Mouse (Mus musculus): ENCODE measurements around the gene Tmem19. TPM values are rescaled to one million over a fixed set of nuclear protein-coding genes. Genes with fewer than 3 reads are reported as not detected.
A peak's percentile ranks its signal among the peaks of the same experiment; 100 is the strongest.

The Tmem19 gene
- polyA plus RNA-seq, 1 experiment: 28.3 TPM

DNA sequence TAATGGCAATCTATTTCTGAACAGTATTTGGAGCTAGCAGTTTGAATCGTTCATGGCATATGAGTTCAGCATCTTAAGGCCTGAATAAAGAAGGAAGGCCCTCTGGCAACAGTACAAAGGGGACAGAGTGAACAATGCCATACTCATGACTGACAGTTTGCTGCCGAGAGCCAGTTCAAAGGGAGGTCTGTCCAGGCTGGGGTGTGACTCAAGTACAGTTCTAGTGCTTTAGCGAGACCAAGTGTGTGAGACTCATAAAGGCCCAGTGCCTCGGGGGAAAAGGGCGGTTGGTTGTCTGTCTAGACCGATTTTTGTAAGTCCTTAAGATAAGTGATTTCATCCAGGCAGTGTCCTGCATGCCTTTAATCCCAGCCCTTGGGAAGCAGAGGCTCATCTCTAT, 7.7 kb downstream of the Tmem19 start:
- no peak overlapping the region for H3K9ac ChIP-seq (ENCODE audit: low read depth, poor library complexity, severe bottlenecking)
- no peak overlapping the region for H3K27ac ChIP-seq (ENCODE audit: insufficient read depth, low read length)
- TF ChIP-seq EP300 (IDR thresholded peaks at IDR 0.05; ENCODE audit: insufficient read depth, low read depth, low read length) (0 out of 2 replicates have a peak, but pooled peaks have one; percentile 42), POLR2A (IDR thresholded peaks at IDR 0.05; ENCODE audit: insufficient read depth, low read length) (no peak)

DNA sequence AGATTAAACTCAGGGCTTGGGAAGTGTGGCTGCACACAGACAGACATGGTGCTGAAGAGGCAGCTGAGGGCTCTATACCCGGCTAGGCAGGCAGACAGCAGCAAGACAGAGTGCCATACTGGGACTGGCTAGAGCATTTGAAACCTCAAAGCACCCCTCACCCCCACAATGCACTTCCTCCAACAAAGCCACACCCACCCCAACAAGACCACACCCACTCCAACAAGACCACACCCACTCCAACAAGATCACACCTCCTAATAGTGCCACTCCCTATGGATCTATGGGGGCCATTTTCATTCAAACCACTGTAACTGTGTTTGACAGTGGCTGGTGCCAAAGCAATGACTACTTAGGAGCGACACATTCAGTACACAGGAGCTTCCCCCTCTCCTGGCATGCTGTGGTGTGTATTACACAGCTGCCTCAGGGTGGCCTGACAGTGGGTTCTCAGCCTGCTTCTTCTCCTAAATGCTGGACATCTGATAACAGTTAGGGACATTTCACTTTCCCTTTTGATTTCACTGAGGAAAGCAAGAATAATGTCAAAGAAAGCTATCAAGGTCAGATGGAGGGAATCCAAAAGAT, 11.4 kb downstream of the Tmem19 start:
- H3K36me3 ChIP-seq (ENCODE audit: control insufficient read depth, insufficient read depth, low read length, poor library complexity, severe bottlenecking): no peaks in the 10 kb centered on the region
- no peak for TF ChIP-seq POLR2A (IDR thresholded peaks at IDR 0.05; ENCODE audit: insufficient read depth, low read length)
- no peak for TF ChIP-seq EP300 (IDR thresholded peaks at IDR 0.05; ENCODE audit: insufficient read depth, low read depth, low read length)
- TF ChIP-seq CTCF (IDR thresholded peaks at IDR 0.05; ENCODE audit: low read depth, low read length): no peak
- no peaks in the 10 kb centered on the region for H3K27me3 ChIP-seq (ENCODE audit: control insufficient read depth, insufficient read depth, low read length, poor library complexity, severe bottlenecking)
- H3K27ac ChIP-seq (ENCODE audit: insufficient read depth, low read length): no peak overlapping the region
- no peaks in the 10 kb centered on the region for H3K9me3 ChIP-seq (replicated peaks; ENCODE audit: control insufficient read depth, insufficient read depth, low read length, poor library complexity, severe bottlenecking)
- no peak overlapping the region for H3K9ac ChIP-seq (ENCODE audit: low read depth, poor library complexity, severe bottlenecking)
- H3K4me1 ChIP-seq (ENCODE audit: control insufficient read depth, insufficient read depth, low read length): peaks cover 6% of the 10 kb centered on the region
- H3K4me3 ChIP-seq (ENCODE audit: low read depth, low read length): no peak overlapping the region

More for the DNA sequence above, 7.7 kb downstream of the Tmem19 start:
- Histone ChIP-seq H3K4me3 (ENCODE audit: low read depth, low read length) (no peak overlapping the region), H3K36me3 (ENCODE audit: control insufficient read depth, insufficient read depth, low read length, poor library complexity, severe bottlenecking) (no peaks in the 10 kb centered on the region), H3K9me3 (replicated peaks; ENCODE audit: control insufficient read depth, insufficient read depth, low read length, poor library complexity, severe bottlenecking) (no peaks in the 10 kb centered on the region), H3K4me1 (ENCODE audit: control insufficient read depth, insufficient read depth, low read length) (peaks cover 4% of the 10 kb centered on the region), H3K27me3 (ENCODE audit: control insufficient read depth, insufficient read depth, low read length, poor library complexity, severe bottlenecking) (no peaks in the 10 kb centered on the region)

DNA sequence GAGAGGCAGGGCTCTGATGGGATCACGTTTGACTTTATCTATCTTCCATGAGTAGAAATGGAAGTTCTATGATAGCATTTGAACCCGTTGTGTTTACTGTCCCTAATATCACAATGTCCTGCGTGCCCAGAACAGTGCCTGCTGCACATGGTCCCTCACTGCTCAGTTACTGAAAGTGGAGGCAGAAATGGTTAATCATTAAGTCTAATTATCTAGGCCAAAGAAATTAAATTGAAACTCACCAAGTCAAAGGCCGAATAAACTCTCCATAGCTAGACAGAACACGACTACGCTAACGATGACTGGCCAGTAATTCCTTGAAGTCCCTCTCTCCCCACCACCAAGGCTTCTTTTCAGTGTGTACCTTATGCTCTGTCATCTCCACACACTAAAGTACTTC, 12.8 kb downstream of the Tmem19 start:
- Histone ChIP-seq H3K9ac (ENCODE audit: low read depth, poor library complexity, severe bottlenecking) (no peak overlapping the region), H3K27ac (ENCODE audit: insufficient read depth, low read length) (no peak overlapping the region), H3K36me3 (ENCODE audit: control insufficient read depth, insufficient read depth, low read length, poor library complexity, severe bottlenecking) (no peaks in the 10 kb centered on the region), H3K4me3 (ENCODE audit: low read depth, low read length) (no peak overlapping the region), H3K9me3 (replicated peaks; ENCODE audit: control insufficient read depth, insufficient read depth, low read length, poor library complexity, severe bottlenecking) (no peaks in the 10 kb centered on the region), H3K27me3 (ENCODE audit: control insufficient read depth, insufficient read depth, low read length, poor library complexity, severe bottlenecking) (no peaks in the 10 kb centered on the region), H3K4me1 (ENCODE audit: control insufficient read depth, insufficient read depth, low read length) (peaks cover 2% of the 10 kb centered on the region)
- TF ChIP-seq CTCF (IDR thresholded peaks at IDR 0.05; ENCODE audit: low read depth, low read length) (no peak), POLR2A (IDR thresholded peaks at IDR 0.05; ENCODE audit: insufficient read depth, low read length) (no peak), EP300 (IDR thresholded peaks at IDR 0.05; ENCODE audit: insufficient read depth, low read depth, low read length) (no peak)

DNA sequence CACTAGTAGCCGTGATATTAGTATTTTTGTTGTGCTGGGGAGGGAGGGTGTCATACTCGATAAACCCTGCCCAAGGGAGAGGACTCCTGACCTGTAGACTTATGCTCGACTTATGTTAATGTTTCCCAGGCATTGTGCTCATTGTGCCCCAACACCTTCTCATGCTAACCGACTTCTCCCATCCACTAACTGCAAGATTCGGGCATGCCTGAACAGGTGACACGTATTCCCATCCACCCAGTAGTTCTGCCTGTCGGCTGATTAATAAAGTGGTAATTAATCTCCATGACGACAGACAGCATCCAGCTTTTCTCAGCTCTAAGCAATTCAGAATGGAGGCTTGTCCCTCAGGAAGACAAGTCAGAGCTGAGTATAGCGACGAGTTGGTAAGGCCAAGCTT, 13.3 kb downstream of the Tmem19 start:
- peaks cover 2% of the 10 kb centered on the region for H3K4me1 ChIP-seq (ENCODE audit: control insufficient read depth, insufficient read depth, low read length)
- no peak overlapping the region for H3K27ac ChIP-seq (ENCODE audit: insufficient read depth, low read length)
- H3K27me3 ChIP-seq (ENCODE audit: control insufficient read depth, insufficient read depth, low read length, poor library complexity, severe bottlenecking): no peaks in the 10 kb centered on the region
- H3K36me3 ChIP-seq (ENCODE audit: control insufficient read depth, insufficient read depth, low read length, poor library complexity, severe bottlenecking): no peaks in the 10 kb centered on the region
- no peaks in the 10 kb centered on the region for H3K9me3 ChIP-seq (replicated peaks; ENCODE audit: control insufficient read depth, insufficient read depth, low read length, poor library complexity, severe bottlenecking)
- no peak for TF ChIP-seq CTCF (IDR thresholded peaks at IDR 0.05; ENCODE audit: low read depth, low read length)
- no peak for TF ChIP-seq POLR2A (IDR thresholded peaks at IDR 0.05; ENCODE audit: insufficient read depth, low read length)
- TF ChIP-seq EP300 (IDR thresholded peaks at IDR 0.05; ENCODE audit: insufficient read depth, low read depth, low read length): no peak
- no peak overlapping the region for H3K9ac ChIP-seq (ENCODE audit: low read depth, poor library complexity, severe bottlenecking)
- no peak overlapping the region for H3K4me3 ChIP-seq (ENCODE audit: low read depth, low read length)

DNA sequence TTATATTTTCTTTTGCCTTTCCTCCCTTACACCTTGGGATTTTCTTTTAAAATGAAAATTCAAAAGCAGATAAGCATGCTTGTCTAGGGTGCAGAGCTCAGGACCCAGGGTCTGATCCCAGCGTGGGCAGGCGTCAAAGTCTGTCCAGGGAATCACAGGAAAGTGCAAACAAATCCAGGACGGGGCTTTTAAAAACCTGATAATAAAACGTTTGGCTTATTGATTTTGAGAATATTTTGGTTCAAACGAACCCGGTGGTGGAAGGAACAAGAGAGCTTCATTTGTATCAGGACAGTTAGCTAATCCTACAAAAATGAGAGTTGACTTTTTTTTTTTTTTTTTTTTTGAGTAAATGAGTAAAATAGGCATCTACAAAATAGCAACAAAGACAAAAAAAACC, 14.2 kb downstream of the Tmem19 start:
- TF ChIP-seq CTCF (IDR thresholded peaks at IDR 0.05; ENCODE audit: low read depth, low read length): no peak
- TF ChIP-seq EP300 (IDR thresholded peaks at IDR 0.05; ENCODE audit: insufficient read depth, low read depth, low read length): no peak
- no peak for TF ChIP-seq POLR2A (IDR thresholded peaks at IDR 0.05; ENCODE audit: insufficient read depth, low read length)
- no peaks in the 10 kb centered on the region for H3K27me3 ChIP-seq (ENCODE audit: control insufficient read depth, insufficient read depth, low read length, poor library complexity, severe bottlenecking)
- no peaks in the 10 kb centered on the region for H3K9me3 ChIP-seq (replicated peaks; ENCODE audit: control insufficient read depth, insufficient read depth, low read length, poor library complexity, severe bottlenecking)
- H3K9ac ChIP-seq (ENCODE audit: low read depth, poor library complexity, severe bottlenecking): no peak overlapping the region
- peaks cover 1% of the 10 kb centered on the region; the same call in 1 of the 2 replicates for H3K36me3 ChIP-seq (ENCODE audit: control insufficient read depth, insufficient read depth, low read length, poor library complexity, severe bottlenecking)
- H3K4me3 ChIP-seq (ENCODE audit: low read depth, low read length): no peak overlapping the region
- no peak overlapping the region for H3K27ac ChIP-seq (ENCODE audit: insufficient read depth, low read length)
- H3K4me1 ChIP-seq (ENCODE audit: control insufficient read depth, insufficient read depth, low read length): peaks cover 3% of the 10 kb centered on the region

DNA sequence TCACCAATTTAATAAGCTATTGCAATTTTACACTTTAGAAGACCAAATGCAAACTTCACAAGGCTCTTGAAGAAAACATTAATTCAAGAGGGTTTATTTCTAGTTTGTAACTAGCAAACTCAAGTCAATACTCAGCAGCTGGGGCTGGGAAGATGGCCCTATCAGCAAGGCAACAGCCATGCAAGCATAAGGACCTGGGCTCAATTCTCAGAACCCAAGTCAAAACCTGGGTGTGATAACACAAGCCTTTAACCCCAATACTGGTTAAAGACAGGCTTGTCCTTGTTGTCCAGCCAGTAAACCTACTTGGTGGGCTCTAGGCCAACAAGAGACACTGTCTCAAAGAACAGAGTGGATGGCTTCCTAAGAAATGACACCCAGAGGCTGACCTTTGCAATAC, 15.9 kb downstream of the Tmem19 start:
- TF ChIP-seq CTCF (IDR thresholded peaks at IDR 0.05; ENCODE audit: low read depth, low read length) (no peak), POLR2A (IDR thresholded peaks at IDR 0.05; ENCODE audit: insufficient read depth, low read length) (no peak), EP300 (IDR thresholded peaks at IDR 0.05; ENCODE audit: insufficient read depth, low read depth, low read length) (no peak)
- Histone ChIP-seq H3K4me3 (ENCODE audit: low read depth, low read length) (no peak overlapping the region), H3K9ac (ENCODE audit: low read depth, poor library complexity, severe bottlenecking) (no peak overlapping the region), H3K27me3 (ENCODE audit: control insufficient read depth, insufficient read depth, low read length, poor library complexity, severe bottlenecking) (no peaks in the 10 kb centered on the region), H3K27ac (ENCODE audit: insufficient read depth, low read length) (no peak overlapping the region), H3K4me1 (ENCODE audit: control insufficient read depth, insufficient read depth, low read length) (peaks cover 3% of the 10 kb centered on the region), H3K9me3 (replicated peaks; ENCODE audit: control insufficient read depth, insufficient read depth, low read length, poor library complexity, severe bottlenecking) (no peaks in the 10 kb centered on the region), H3K36me3 (ENCODE audit: control insufficient read depth, insufficient read depth, low read length, poor library complexity, severe bottlenecking) (peaks cover 4% of the 10 kb centered on the region; the same call in 1 of the 2 replicates)
